Mouse (Mus musculus) forebrain, embryonic 12.5 days (tissue): Measurements from ENCODE around the gene Plxnd1. TPM values are rescaled to one million over a fixed set of nuclear protein-coding genes. Genes with fewer than 3 reads are reported as not detected.

Experiments
- ATAC-seq: fragments of 200-750 bp; cut with Nextera tagmentation; 2 replicates; pipeline ENCODE4 v1.8.0; 2017; ENCODE audit warnings: moderate TSS enrichment; ENCODE audit not compliant: low FRiP score
- H3K27ac ChIP-seq: fragments of 300-500 bp; sonication (generic); 2 replicates; pipeline ENCODE4 v1.5.1; 2016; ENCODE audit warnings: mild to moderate bottlenecking
- H3K27me3 ChIP-seq: fragments of 300-500 bp; sonication (generic); 2 replicates; pipeline ENCODE4 v1.6.1; 2016; ENCODE audit warnings: mild to moderate bottlenecking
- H3K36me3 ChIP-seq: fragments of 300-500 bp; sonication (generic); replicated peaks from 2 replicates; pipeline ENCODE4 v1.6.1; 2016; ENCODE audit warnings: mild to moderate bottlenecking
- H3K4me1 ChIP-seq: fragments of 300-500 bp; sonication (generic); 2 replicates; pipeline ENCODE4 v1.6.1; 2016
- H3K4me2 ChIP-seq: fragments of 300-500 bp; sonication (generic); 2 replicates; pipeline ENCODE4 v1.6.1; 2016; ENCODE audit warnings: mild to moderate bottlenecking, moderate library complexity
- H3K4me3 ChIP-seq: fragments of 300-500 bp; sonication (generic); replicated peaks from 2 replicates; pipeline ENCODE4 v1.5.1; 2016; ENCODE audit warnings: mild to moderate bottlenecking
- H3K9ac ChIP-seq: fragments of 300-500 bp; sonication (generic); 2 replicates; pipeline ENCODE4 v1.6.1; 2016; ENCODE audit warnings: mild to moderate bottlenecking
- H3K9me3 ChIP-seq: fragments of 300-500 bp; sonication (generic); 2 replicates; pipeline ENCODE4 v1.6.1; 2016
- WGBS: fragments of 180-500 bp; shearing (Covaris S2); methylation state at CpG from one replicate; pipeline ENCODE4 v1.1.7; 2016; 5-methylcytosine and 5-hydroxymethylcytosine counted together
- polyA plus RNA-seq: library from polyadenylated mRNA; unstranded; fragments of >200 nt; fragmentation: Nextera tagmentation; extraction: Ambion mirVana; gene quantifications from 2 replicates; pipeline ENCODE4 v1.2.1, GENCODE M21; 2016

The Plxnd1 gene
- polyA plus RNA-seq, 1 experiment from 2014 or later, result 19.2 TPM

- H3K9me3 ChIP-seq, result no peaks in the 10 kb centered on the region
- H3K4me2 ChIP-seq, result no peak overlapping the region
- H3K27me3 ChIP-seq, result peaks cover 6% of the 10 kb centered on the region; the same call in 1 of the 2 replicates
- H3K4me1 ChIP-seq, result peaks cover 19% of the 10 kb centered on the region
- no peak overlapping the region for H3K4me3 ChIP-seq
- 82% methylated on average over 3 of the region's 3 CpGs for WGBS
- H3K36me3 ChIP-seq, result no peaks in the 10 kb centered on the region
- no peak for ATAC-seq
- no peak overlapping the region for H3K9ac ChIP-seq
- no peak overlapping the region for H3K27ac ChIP-seq
These were observed 33.1 kb downstream of the Plxnd1 start for GRCm38 (mm10) chr6:115961743-115962142.

GRCm38 (mm10) chr6:115960322-115960721, 34.5 kb downstream of the Plxnd1 start:
- no peak overlapping the region for H3K4me2 ChIP-seq
- H3K9ac ChIP-seq, result no peak overlapping the region
- H3K4me3 ChIP-seq, result no peak overlapping the region
- H3K9me3 ChIP-seq, result no peaks in the 10 kb centered on the region
- H3K27me3 ChIP-seq, result peaks cover 6% of the 10 kb centered on the region; the same call in 1 of the 2 replicates
- H3K27ac ChIP-seq, result no peak overlapping the region
- no peaks in the 10 kb centered on the region for H3K36me3 ChIP-seq
- 90% methylated on average over 19 of the region's 19 CpGs for WGBS
- H3K4me1 ChIP-seq, result peaks cover 22% of the 10 kb centered on the region
- no peak for ATAC-seq

GRCm38 (mm10) chr6:115959151-115959691, 35.6 kb downstream of the Plxnd1 start:
- ATAC-seq, result no peak
- H3K9ac ChIP-seq, result no peak overlapping the region
- peaks cover 6% of the 10 kb centered on the region; the same call in 1 of the 2 replicates for H3K27me3 ChIP-seq
- peaks cover 22% of the 10 kb centered on the region for H3K4me1 ChIP-seq
- no peak overlapping the region for H3K27ac ChIP-seq
- no peak overlapping the region for H3K4me3 ChIP-seq
- no peaks in the 10 kb centered on the region for H3K36me3 ChIP-seq
- WGBS, result 77% methylated on average over 7 of the region's 7 CpGs
- H3K9me3 ChIP-seq, result no peaks in the 10 kb centered on the region
- H3K4me2 ChIP-seq, result no peak overlapping the region

- H3K4me1 ChIP-seq, result peaks cover 22% of the 10 kb centered on the region
- H3K27ac ChIP-seq, result no peak overlapping the region
- no peaks in the 10 kb centered on the region for H3K9me3 ChIP-seq
These were observed 36.4 kb downstream of the Plxnd1 start for GRCm38 (mm10) chr6:115958445-115958844.

GRCm38 (mm10) chr6:115957681-115958080, 37.1 kb downstream of the Plxnd1 start:
- Histone ChIP-seq H3K9ac (0 out of 2 replicates have a peak overlapping the region, but pooled peaks have one; percentile 17), H3K4me3 (no peak overlapping the region), H3K27ac (no peak overlapping the region), H3K4me2 (no peak overlapping the region), H3K9me3 (no peaks in the 10 kb centered on the region), H3K4me1 (peaks cover 22% of the 10 kb centered on the region), H3K36me3 (no peaks in the 10 kb centered on the region), H3K27me3 (peaks cover 3% of the 10 kb centered on the region; the same call in 1 of the 2 replicates)
- ATAC-seq, result no peak
- 48% methylated on average over 6 of the region's 6 CpGs for WGBS

More at GRCm38 (mm10) chr6:115958445-115958844, 36.4 kb downstream of the Plxnd1 start:
- no peak for ATAC-seq
- H3K36me3 ChIP-seq, result no peaks in the 10 kb centered on the region
- peaks cover 6% of the 10 kb centered on the region; the same call in 1 of the 2 replicates for H3K27me3 ChIP-seq
- no peak overlapping the region for H3K9ac ChIP-seq
- no peak overlapping the region for H3K4me3 ChIP-seq
- WGBS, result 88% methylated on average over 9 of the region's 9 CpGs
- no peak overlapping the region for H3K4me2 ChIP-seq

GRCm38 (mm10) chr6:115956922-115957601, 37.7 kb downstream of the Plxnd1 start:
- Histone ChIP-seq H3K27me3 (peaks cover 3% of the 10 kb centered on the region; the same call in 1 of the 2 replicates), H3K4me3 (no peak overlapping the region), H3K27ac (peak overlapping the region; percentile 47; the same call in 1 of the 2 replicates), H3K9me3 (no peaks in the 10 kb centered on the region), H3K36me3 (no peaks in the 10 kb centered on the region), H3K4me1 (peaks cover 16% of the 10 kb centered on the region), H3K4me2 (no peak overlapping the region), H3K9ac (0 out of 2 replicates have a peak overlapping the region, but pooled peaks have one; percentile 17)
- ATAC-seq, result peak; percentile 61; the same call in 1 of the 2 replicates
- 50% methylated on average over 16 of the region's 16 CpGs for WGBS

- Histone ChIP-seq H3K4me2 (no peak overlapping the region), H3K4me3 (no peak overlapping the region), H3K9ac (no peak overlapping the region), H3K9me3 (no peaks in the 10 kb centered on the region), H3K4me1 (peaks cover 16% of the 10 kb centered on the region), H3K27me3 (peaks cover 3% of the 10 kb centered on the region; the same call in 1 of the 2 replicates), H3K27ac (peak overlapping the region; percentile 47; the same call in 1 of the 2 replicates), H3K36me3 (no peaks in the 10 kb centered on the region)
- ATAC-seq, result no peak
- 90% methylated on average over 13 of the region's 13 CpGs for WGBS
These were observed 38.3 kb downstream of the Plxnd1 start for GRCm38 (mm10) chr6:115956418-115956921.

GRCm38 (mm10) chr6:115955664-115956063, 39.1 kb downstream of the Plxnd1 start:
- H3K36me3 ChIP-seq, result no peaks in the 10 kb centered on the region
- WGBS, result 86% methylated on average over 11 of the region's 11 CpGs

GRCm38 (mm10) chr6:115955169-115955568, 39.6 kb downstream of the Plxnd1 start:
- no peaks in the 10 kb centered on the region for H3K36me3 ChIP-seq
- 85% methylated on average over 4 of the region's 4 CpGs for WGBS
- H3K27me3 ChIP-seq, result peaks cover 3% of the 10 kb centered on the region; the same call in 1 of the 2 replicates
- no peak overlapping the region for H3K27ac ChIP-seq
- H3K9me3 ChIP-seq, result no peaks in the 10 kb centered on the region
- peaks cover 16% of the 10 kb centered on the region for H3K4me1 ChIP-seq
- no peak overlapping the region for H3K4me2 ChIP-seq
- H3K4me3 ChIP-seq, result no peak overlapping the region
- no peak overlapping the region for H3K9ac ChIP-seq
- no peak for ATAC-seq

More at GRCm38 (mm10) chr6:115955664-115956063, 39.1 kb downstream of the Plxnd1 start:
- Histone ChIP-seq H3K27ac (no peak overlapping the region), H3K4me1 (peaks cover 16% of the 10 kb centered on the region), H3K9ac (no peak overlapping the region), H3K4me3 (no peak overlapping the region), H3K9me3 (no peaks in the 10 kb centered on the region), H3K27me3 (peaks cover 3% of the 10 kb centered on the region; the same call in 1 of the 2 replicates), H3K4me2 (no peak overlapping the region)
- no peak for ATAC-seq

GRCm38 (mm10) chr6:115954506-115955074, 40.2 kb downstream of the Plxnd1 start:
- Histone ChIP-seq H3K9ac (no peak overlapping the region), H3K4me1 (peaks cover 16% of the 10 kb centered on the region), H3K4me3 (no peak overlapping the region), H3K9me3 (no peaks in the 10 kb centered on the region), H3K27ac (no peak overlapping the region), H3K36me3 (no peaks in the 10 kb centered on the region), H3K4me2 (no peak overlapping the region), H3K27me3 (peaks cover 3% of the 10 kb centered on the region; the same call in 1 of the 2 replicates)
- ATAC-seq, result no peak
- 74% methylated on average over 9 of the region's 9 CpGs for WGBS

GRCm38 (mm10) chr6:115946389-115946788, 48.4 kb downstream of the Plxnd1 start:
- WGBS, result 76% methylated on average over 6 of the region's 6 CpGs
- no peak overlapping the region for H3K9ac ChIP-seq
- H3K27me3 ChIP-seq, result no peaks in the 10 kb centered on the region
- H3K4me2 ChIP-seq, result no peak overlapping the region
- no peaks in the 10 kb centered on the region for H3K9me3 ChIP-seq
- H3K4me3 ChIP-seq, result no peak overlapping the region
- H3K4me1 ChIP-seq, result 0 out of 2 replicates have a peak, but pooled peaks cover 2% of the 10 kb centered on the region
- H3K27ac ChIP-seq, result 0 out of 2 replicates have a peak overlapping the region, but pooled peaks have one; percentile 50
- no peaks in the 10 kb centered on the region for H3K36me3 ChIP-seq
- no peak for ATAC-seq

GRCm38 (mm10) chr6:115945633-115946032, 49.2 kb downstream of the Plxnd1 start:
- ATAC-seq, result no peak
- H3K4me1 ChIP-seq, result peaks cover 8% of the 10 kb centered on the region; the same call in 1 of the 2 replicates

More at GRCm38 (mm10) chr6:115945633-115946032, 49.2 kb downstream of the Plxnd1 start:
- Histone ChIP-seq H3K9me3 (no peaks in the 10 kb centered on the region), H3K4me2 (no peak overlapping the region), H3K36me3 (no peaks in the 10 kb centered on the region), H3K27ac (no peak overlapping the region), H3K9ac (no peak overlapping the region), H3K27me3 (no peaks in the 10 kb centered on the region), H3K4me3 (no peak overlapping the region)
- WGBS, result 86% methylated on average over 8 of the region's 8 CpGs
